Mouse (Mus musculus): ENCODE measurements around the gene Csnk1d.

- TF ChIP-seq CTCF (IDR thresholded peaks at IDR 0.05; ENCODE audit: extremely low read depth, insufficient read depth, insufficient read length, insufficient replicate concordance), result no peak
- TF ChIP-seq POLR2A (IDR thresholded peaks at IDR 0.05; ENCODE audit: low read depth, low read length), result no peak
These were observed 3.5 kb downstream of the Csnk1d start for GRCm38 (mm10) chr11:120987608-120988007.

All from spleen, adult 2 months (tissue).